Comparison of ENCODE assay signal across 13 mouse cellular contexts in the genomic region with DNA sequence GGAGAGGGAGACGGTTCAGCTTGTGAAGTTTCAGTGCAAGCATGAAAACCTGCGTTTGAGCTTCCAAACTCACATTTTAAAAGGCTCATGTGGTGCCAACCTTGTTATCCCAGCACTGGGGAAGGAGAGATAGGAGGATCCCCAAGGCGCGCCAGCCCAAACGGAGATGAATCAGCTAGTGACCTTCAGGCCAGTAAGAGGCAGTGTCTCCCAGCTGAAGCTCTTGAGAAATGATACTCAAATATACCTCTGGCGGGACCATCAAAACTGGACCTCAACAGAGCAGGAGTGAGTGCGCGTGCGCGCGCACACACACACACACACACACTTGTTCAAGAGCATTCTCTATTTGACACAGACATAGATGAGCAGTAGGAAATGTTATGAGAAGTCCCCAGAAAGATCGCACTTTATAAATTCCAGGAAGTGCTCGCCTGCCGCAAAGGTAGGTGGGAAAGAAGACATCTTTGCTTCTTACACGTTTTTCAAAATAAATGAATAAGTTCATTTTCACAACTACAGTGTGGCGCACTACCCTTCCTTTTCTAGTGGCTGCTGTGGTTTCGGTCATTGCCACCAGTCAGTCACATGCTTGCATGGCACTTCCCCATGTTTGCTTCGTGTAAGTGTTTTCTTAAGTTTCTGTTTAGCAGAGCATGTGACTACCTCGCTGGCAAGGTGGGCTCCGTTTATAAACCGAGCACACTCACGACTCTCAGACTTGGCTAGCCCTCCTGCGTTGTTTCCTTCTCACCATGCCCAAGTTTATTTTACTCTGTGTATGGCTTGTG. TPM values are rescaled to one million over a fixed set of nuclear protein-coding genes. Genes with fewer than 3 reads are reported as not detected.
DNase-seq lines count a peak whose midpoint lies in the region; ATAC-seq and TF ChIP-seq lines count a peak whose summit lies in the region.
"Had no signal": no experiment of that assay in that cellular context is flagged by ENCODE, and none has a peak within 500 bp of the region (broad histone marks: within the 10 kb centered on the region; RNA-seq: fewer than 3 reads in every experiment).

No protein-coding gene starts in this region.

- H3K4me2 ChIP-seq in kidney, embryonic 16.5 days (replicated peaks; ENCODE audit: low read depth, low read length) = peak overlapping the region; percentile 10; the same call in 1 of the 2 replicates
- H3K4me2 ChIP-seq: midbrain, embryonic 15.5 days had no signal

- H3K4me3 ChIP-seq in kidney, embryonic 16.5 days (ENCODE audit: low read length) = no peak overlapping the region
- H3K4me3 ChIP-seq in testis, adult 2 months (ENCODE audit: control insufficient read depth, low read depth, low read length) = no peak overlapping the region
- no peak overlapping the region for H3K4me3 ChIP-seq in bone marrow macrophage, adult 2 months (ENCODE audit: insufficient read depth, low read length)
- H3K4me3 ChIP-seq: midbrain, embryonic 15.5 days had no signal

- 0 out of 2 replicates have a peak, but pooled peaks have one; percentile 7 for TF ChIP-seq CTCF in testis, adult 2 months (IDR thresholded peaks at IDR 0.05; ENCODE audit: control insufficient read depth, insufficient read depth, insufficient replicate concordance, low read depth, low read length)
- TF ChIP-seq CTCF in bone marrow macrophage, adult 2 months (IDR thresholded peaks at IDR 0.05; ENCODE audit: low read depth, low read length) = no peak

- no peak for TF ChIP-seq POLR2A in testis, adult 2 months (IDR thresholded peaks at IDR 0.05; ENCODE audit: control insufficient read depth, low read depth, low read length)
- TF ChIP-seq POLR2A in bone marrow macrophage, adult 2 months (IDR thresholded peaks at IDR 0.05; ENCODE audit: borderline replicate concordance, low read depth, low read length) = no peak

- H3K36me3 ChIP-seq in kidney, embryonic 16.5 days (ENCODE audit: insufficient read depth, low read length) = no peaks in the 10 kb centered on the region
- no peaks in the 10 kb centered on the region for H3K36me3 ChIP-seq in testis, adult 2 months (ENCODE audit: control insufficient read depth, insufficient read depth, low read length)
- H3K36me3 ChIP-seq in splenic B cell, adult 2 months (ENCODE audit: control insufficient read depth, insufficient read depth, low read length, poor library complexity, severe bottlenecking) = no peaks in the 10 kb centered on the region
- H3K36me3 ChIP-seq: midbrain, embryonic 15.5 days had no signal

- H3K27me3 ChIP-seq in kidney, embryonic 16.5 days (ENCODE audit: insufficient read depth, low read length) = peaks cover 51% of the 10 kb centered on the region
- no peaks in the 10 kb centered on the region for H3K27me3 ChIP-seq in testis, adult 2 months (ENCODE audit: control insufficient read depth, insufficient read depth, low read length)
- no peaks in the 10 kb centered on the region; the same call in 1 of the 2 replicates for H3K27me3 ChIP-seq in splenic B cell, adult 2 months (ENCODE audit: control insufficient read depth, insufficient read depth, low read length, poor library complexity, severe bottlenecking)

- no peaks in the 10 kb centered on the region for H3K9me3 ChIP-seq in kidney, embryonic 16.5 days (ENCODE audit: low read length)
- H3K9me3 ChIP-seq: midbrain, embryonic 15.5 days had no signal

- no peak overlapping the region for H3K9ac ChIP-seq in kidney, embryonic 16.5 days (replicated peaks; ENCODE audit: low read length)
- H3K9ac ChIP-seq: midbrain, embryonic 15.5 days had no signal

- no peak overlapping the region for H3K27ac ChIP-seq in kidney, embryonic 16.5 days (ENCODE audit: low read length)
- no peak overlapping the region for H3K27ac ChIP-seq in testis, adult 2 months (ENCODE audit: control insufficient read depth, insufficient read depth, low read depth, low read length)
- peak overlapping the region; percentile 42 for H3K27ac ChIP-seq in bone marrow macrophage, adult 2 months (ENCODE audit: insufficient read depth, low read depth, low read length)
- H3K27ac ChIP-seq: midbrain, embryonic 15.5 days had no signal

- WGBS in kidney, embryonic 16.5 days = 70% methylated on average over 23 of the region's 23 CpGs

- ATAC-seq in kidney, embryonic 16.5 days (ENCODE audit: low FRiP score, low TSS enrichment) = no peak
- ATAC-seq: midbrain, embryonic 15.5 days had no signal

- DNase-seq in kidney, postnatal 25 days = no peak
- no peak for DNase-seq in testis, postnatal 10 days (ENCODE audit: low spot score)
- DNase-seq in splenic B cell, adult 2 months (ENCODE audit: low read depth, low spot score) = peak; percentile 38
- no peak for DNase-seq in frontal cortex, adult 2 months (ENCODE audit: extremely low spot score in 1 of 2, low spot score in 1 of 2)
- DNase-seq: cerebellum, adult 9-10 months; kidney, adult 2 months; layer of hippocampus, adult 9-11 months; lung, adult 2 months; right cerebral cortex, postnatal 4 days had no signal

- H3K4me1 ChIP-seq in kidney, embryonic 16.5 days (ENCODE audit: insufficient read depth, low read length) = peaks cover 19% of the 10 kb centered on the region
- H3K4me1 ChIP-seq in testis, adult 2 months (ENCODE audit: control insufficient read depth, insufficient read depth, low read length) = no peaks in the 10 kb centered on the region
- peaks cover 22% of the 10 kb centered on the region for H3K4me1 ChIP-seq in bone marrow macrophage, adult 2 months (ENCODE audit: control insufficient read depth, insufficient read depth, low read length)

RNA-seq across cellular contexts. Expression of a gene that starts 2.5 kb away (rescaled TPM):
- 45.2 and 45.4 TPM in 2 replicates for polyA plus RNA-seq in kidney, embryonic 16.5 days (2015; fragmentation: Nextera tagmentation; extraction: Ambion mirVana)
- polyA plus RNA-seq in testis, adult 2 months (2012; rRNA removed) = 1.2 and 1.3 TPM in 2 replicates
- polyA plus RNA-seq in bone marrow macrophage, adult 2 months (2012; ENCODE audit: insufficient read depth, insufficient read length, missing spikeins) = 2.1 and 2.8 TPM in 2 replicates
- polyA plus RNA-seq in frontal cortex, adult 2 months (2012; rRNA removed) = 7.3 and 9.8 TPM in 2 replicates
